8 mouse cellular contexts compared by ENCODE assay signal in the genomic region with DNA sequence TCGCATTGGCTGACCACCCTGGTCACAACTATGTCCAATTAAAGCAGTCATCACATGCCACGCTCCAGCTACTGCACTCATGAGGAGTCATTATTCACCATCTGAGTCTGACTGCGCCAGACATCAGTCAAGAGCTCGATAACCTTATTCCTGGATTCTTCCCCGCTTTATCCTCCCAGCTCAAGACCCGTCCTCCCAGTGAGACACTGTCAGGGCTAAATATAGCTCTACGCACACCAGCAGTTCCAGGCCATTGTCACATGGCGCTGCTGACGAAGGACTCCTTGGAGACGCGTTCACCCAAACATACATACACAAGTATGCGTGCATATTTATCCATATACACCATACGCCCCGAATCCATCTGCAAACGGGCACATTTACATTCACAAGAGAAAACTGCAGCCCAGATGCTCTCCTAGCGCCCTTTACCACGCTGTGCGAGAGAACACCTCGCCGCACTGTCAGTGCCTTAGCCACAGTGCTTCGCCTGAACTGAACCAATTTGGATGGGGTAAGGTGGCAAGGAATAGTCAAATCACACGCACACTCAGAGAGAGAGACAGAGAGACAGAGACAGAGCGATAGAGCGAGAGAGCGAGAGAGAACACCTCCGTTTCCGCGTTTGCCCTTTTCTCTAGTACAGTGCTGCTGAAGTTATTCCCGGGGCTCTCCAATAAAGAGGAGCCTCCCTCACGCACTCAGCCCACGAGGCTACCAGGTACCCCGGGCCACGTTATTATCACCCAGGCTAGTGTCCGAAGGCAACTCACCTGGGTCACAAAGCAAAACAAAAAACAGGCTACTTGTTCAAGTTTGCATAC.
DNase-seq lines count a peak whose midpoint lies in the region; ATAC-seq and TF ChIP-seq lines count a peak whose summit lies in the region.

No protein-coding gene starts in this region.

- peaks cover 10% of the 10 kb centered on the region; the same call in 1 of the 2 replicates for H3K4me1 ChIP-seq in kidney, embryonic 14.5 days (ENCODE audit: control insufficient read depth, insufficient read depth, low read length)
- no peaks in the 10 kb centered on the region; the same call in 1 of the 2 replicates for H3K4me1 ChIP-seq in bone marrow, adult 2 months (ENCODE audit: control insufficient read depth, insufficient read depth, low read length)
- H3K4me1 ChIP-seq in forebrain, postnatal 0 days (ENCODE audit: insufficient read depth): peaks cover 16% of the 10 kb centered on the region
- peaks cover 49% of the 10 kb centered on the region for H3K4me1 ChIP-seq in hindbrain, embryonic 13.5 days (replicated peaks)
- peaks cover 29% of the 10 kb centered on the region for H3K4me1 ChIP-seq in liver, embryonic 15.5 days (replicated peaks)
- peaks cover 56% of the 10 kb centered on the region for H3K4me1 ChIP-seq in neural tube, embryonic 13.5 days (replicated peaks)

- H3K9ac ChIP-seq in kidney, embryonic 14.5 days (ENCODE audit: low read depth, low read length): peak overlapping the region; percentile 71
- peak overlapping the region; percentile 65 for H3K9ac ChIP-seq in forebrain, postnatal 0 days
- H3K9ac ChIP-seq in hindbrain, embryonic 13.5 days: peak overlapping the region; percentile 87
- H3K9ac ChIP-seq in liver, embryonic 15.5 days: peak overlapping the region; percentile 61
- peak overlapping the region; percentile 88 for H3K9ac ChIP-seq in neural tube, embryonic 13.5 days

- H3K27me3 ChIP-seq in kidney, embryonic 14.5 days (ENCODE audit: control insufficient read depth, insufficient read depth, low read length): no peaks in the 10 kb centered on the region; the same call in 1 of the 2 replicates
- no peaks in the 10 kb centered on the region for H3K27me3 ChIP-seq in forebrain, postnatal 0 days (ENCODE audit: insufficient read depth, low read length)
- peaks cover 18% of the 10 kb centered on the region for H3K27me3 ChIP-seq in hindbrain, embryonic 13.5 days
- peaks cover 26% of the 10 kb centered on the region for H3K27me3 ChIP-seq in liver, embryonic 15.5 days
- 0 out of 2 replicates have a peak, but pooled peaks cover 4% of the 10 kb centered on the region for H3K27me3 ChIP-seq in neural tube, embryonic 13.5 days

- H3K27ac ChIP-seq in kidney, embryonic 14.5 days (ENCODE audit: low read depth, low read length): no peak overlapping the region
- no peak overlapping the region for H3K27ac ChIP-seq in bone marrow, adult 2 months (ENCODE audit: control insufficient read depth, insufficient read depth, low read depth, low read length, poor library complexity)
- H3K27ac ChIP-seq in forebrain, postnatal 0 days (ENCODE audit: low read depth, low read length): peak overlapping the region; percentile 71
- H3K27ac ChIP-seq in hindbrain, embryonic 13.5 days: peak overlapping the region; percentile 78
- peak overlapping the region; percentile 65; the same call in 1 of the 2 replicates for H3K27ac ChIP-seq in liver, embryonic 15.5 days (replicated peaks)
- peak overlapping the region; percentile 86 for H3K27ac ChIP-seq in neural tube, embryonic 13.5 days (replicated peaks)

- no peak for ATAC-seq in kidney, embryonic 14.5 days (ENCODE audit: low FRiP score, low TSS enrichment)
- peak; percentile 26 for ATAC-seq in forebrain, postnatal 0 days
- ATAC-seq in hindbrain, embryonic 13.5 days (ENCODE audit: low FRiP score): peak; percentile 12; the same call in 1 of the 2 replicates
- ATAC-seq in liver, embryonic 15.5 days (ENCODE audit: insufficient read depth): no peak
- ATAC-seq in neural tube, embryonic 13.5 days (ENCODE audit: low read depth): peak; percentile 10; the same call in 1 of the 2 replicates

- no peaks in the 10 kb centered on the region for H3K9me3 ChIP-seq in kidney, embryonic 14.5 days (ENCODE audit: control insufficient read depth, low read length)
- no peaks in the 10 kb centered on the region for H3K9me3 ChIP-seq in forebrain, postnatal 0 days (ENCODE audit: low read length)
- no peaks in the 10 kb centered on the region for H3K9me3 ChIP-seq in hindbrain, embryonic 13.5 days
- H3K9me3 ChIP-seq in liver, embryonic 15.5 days (replicated peaks): no peaks in the 10 kb centered on the region
- H3K9me3 ChIP-seq in neural tube, embryonic 13.5 days: no peaks in the 10 kb centered on the region

- peak overlapping the region; percentile 51 for H3K4me3 ChIP-seq in kidney, embryonic 14.5 days (ENCODE audit: low read length)
- H3K4me3 ChIP-seq in bone marrow, adult 2 months (replicated peaks; ENCODE audit: control insufficient read depth, low read depth, low read length): peak overlapping the region; percentile 65
- peak overlapping the region; percentile 68 for H3K4me3 ChIP-seq in forebrain, postnatal 0 days (ENCODE audit: low read depth, low read length)
- peak overlapping the region; percentile 74 for H3K4me3 ChIP-seq in hindbrain, embryonic 13.5 days
- H3K4me3 ChIP-seq in liver, embryonic 15.5 days (replicated peaks): peak overlapping the region; percentile 75
- peak overlapping the region; percentile 84 for H3K4me3 ChIP-seq in neural tube, embryonic 13.5 days

- no peak for TF ChIP-seq POLR2A in bone marrow, adult 2 months (IDR thresholded peaks at IDR 0.05; ENCODE audit: borderline replicate concordance, control insufficient read depth, low read depth, low read length)

- 8% methylated on average over 34 of the region's 34 CpGs for WGBS in kidney, embryonic 14.5 days
- 7% methylated on average over 34 of the region's 34 CpGs for WGBS in bone marrow, adult 2 months
- 1% methylated on average over 34 of the region's 34 CpGs for WGBS in forebrain, postnatal 0 days
- 3% methylated on average over 34 of the region's 34 CpGs for WGBS in hindbrain, embryonic 13.5 days
- 2% methylated on average over 34 of the region's 34 CpGs for WGBS in liver, embryonic 15.5 days (ENCODE audit: insufficient replicate concordance)
- WGBS in neural tube, embryonic 13.5 days: 2% methylated on average over 34 of the region's 34 CpGs

- peak overlapping the region; percentile 83 for H3K4me2 ChIP-seq in kidney, embryonic 14.5 days (replicated peaks; ENCODE audit: low read depth, low read length)
- peak overlapping the region; percentile 81 for H3K4me2 ChIP-seq in forebrain, postnatal 0 days (ENCODE audit: low read depth)
- peak overlapping the region; percentile 75 for H3K4me2 ChIP-seq in hindbrain, embryonic 13.5 days
- peak overlapping the region; percentile 89 for H3K4me2 ChIP-seq in liver, embryonic 15.5 days
- peak overlapping the region; percentile 90 for H3K4me2 ChIP-seq in neural tube, embryonic 13.5 days

- H3K36me3 ChIP-seq in kidney, embryonic 14.5 days (ENCODE audit: control insufficient read depth, insufficient read depth, low read length): no peaks in the 10 kb centered on the region
- no peaks in the 10 kb centered on the region for H3K36me3 ChIP-seq in forebrain, postnatal 0 days (ENCODE audit: insufficient read depth)
- no peaks in the 10 kb centered on the region for H3K36me3 ChIP-seq in hindbrain, embryonic 13.5 days
- no peaks in the 10 kb centered on the region for H3K36me3 ChIP-seq in liver, embryonic 15.5 days (replicated peaks)
- no peaks in the 10 kb centered on the region for H3K36me3 ChIP-seq in neural tube, embryonic 13.5 days

- DNase-seq in kidney, postnatal 36 days: no peak
- peak; percentile 75 for DNase-seq in forebrain, postnatal 0 days
- no peak for DNase-seq in ovary, adult 18-20 months (ENCODE audit: low spot score)

- no peak for TF ChIP-seq CTCF in bone marrow, adult 2 months (IDR thresholded peaks at IDR 0.05; ENCODE audit: control insufficient read depth, insufficient read depth, low read length)
- TF ChIP-seq CTCF in forebrain, postnatal 0 days (IDR thresholded peaks at IDR 0.05; ENCODE audit: low read depth): no peak

Comparison
In these comparisons a context has a peak if more than half of its experiments do, and no peak if none do; other contexts are left out.
1. ATAC-seq: peak in forebrain, postnatal 0 days (single experiment), hindbrain, embryonic 13.5 days (single experiment) and neural tube, embryonic 13.5 days (single experiment); none in kidney, embryonic 14.5 days (single experiment) and liver, embryonic 15.5 days (single experiment).
2. H3K27ac ChIP-seq: peak in forebrain, postnatal 0 days (single experiment), hindbrain, embryonic 13.5 days (single experiment), liver, embryonic 15.5 days (single experiment) and neural tube, embryonic 13.5 days (single experiment); none in kidney, embryonic 14.5 days (single experiment) and bone marrow, adult 2 months (single experiment).
3. Peak in every context shown above with its lines, with median percentiles within 50 percentile points of each other: H3K4me2 ChIP-seq, H3K4me3 ChIP-seq and H3K9ac ChIP-seq.